Mouse (Mus musculus): ENCODE data around the gene Gfod1. TPM values are rescaled to one million over a fixed set of nuclear protein-coding genes. Genes with fewer than 3 reads are reported as not detected.

The Gfod1 gene
- total RNA-seq (2017): 8.6 and 10.1 TPM in 2 replicates

GRCm38 (mm10) chr13:43304018-43304431 lies at the start of gene Gfod1:
Gene Gfod1, minus strand, starts transcription at chr13:43304172.
- ATAC-seq (replicated peaks in 1 of 2; ENCODE audit: insufficient read depth in 1 of 2, low FRiP score in 2 of 2, low TSS enrichment in 1 of 2, low read depth in 1 of 2, poor library complexity in 2 of 2, severe bottlenecking in 2 of 2): peak; percentile 90 to 94

GRCm38 (mm10) chr13:43353356-43353755 lies 49.4 kb upstream of the Gfod1 start:
- ATAC-seq (replicated peaks in 1 of 2; ENCODE audit: insufficient read depth in 1 of 2, low FRiP score in 2 of 2, low TSS enrichment in 1 of 2, low read depth in 1 of 2, poor library complexity in 2 of 2, severe bottlenecking in 2 of 2): no peak

- no peak for ATAC-seq (replicated peaks in 1 of 2; ENCODE audit: insufficient read depth in 1 of 2, low FRiP score in 2 of 2, low TSS enrichment in 1 of 2, low read depth in 1 of 2, poor library complexity in 2 of 2, severe bottlenecking in 2 of 2)
Observed at GRCm38 (mm10) chr13:43350489-43351169, 46.7 kb upstream of the Gfod1 start.

DNA sequence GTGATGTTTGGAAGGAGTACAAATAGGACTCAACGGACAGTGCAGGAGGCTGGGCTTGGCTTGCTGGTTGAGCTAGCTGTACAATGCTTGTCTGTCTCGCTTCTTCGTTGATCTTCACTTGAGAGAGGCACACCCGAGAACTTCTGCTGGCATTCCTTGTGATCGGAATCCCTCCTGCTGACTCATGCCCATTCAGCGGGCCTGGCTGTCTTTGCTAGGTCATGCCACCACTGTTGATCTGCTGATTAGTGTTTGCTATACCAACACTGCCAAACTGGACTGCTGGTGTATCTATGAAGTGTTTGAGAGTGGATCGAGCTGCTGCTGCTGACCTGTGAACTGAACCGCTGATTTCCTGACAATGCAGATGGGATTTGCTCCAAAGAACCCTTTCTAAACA lies 45.4 kb upstream of the Gfod1 start:
- ATAC-seq (replicated peaks in 1 of 2; ENCODE audit: insufficient read depth in 1 of 2, low FRiP score in 2 of 2, low TSS enrichment in 1 of 2, low read depth in 1 of 2, poor library complexity in 2 of 2, severe bottlenecking in 2 of 2): no peak

- no peak for ATAC-seq (replicated peaks in 1 of 2; ENCODE audit: insufficient read depth in 1 of 2, low FRiP score in 2 of 2, low TSS enrichment in 1 of 2, low read depth in 1 of 2, poor library complexity in 2 of 2, severe bottlenecking in 2 of 2)
Observed at GRCm38 (mm10) chr13:43346825-43347224, 42.9 kb upstream of the Gfod1 start.

DNA sequence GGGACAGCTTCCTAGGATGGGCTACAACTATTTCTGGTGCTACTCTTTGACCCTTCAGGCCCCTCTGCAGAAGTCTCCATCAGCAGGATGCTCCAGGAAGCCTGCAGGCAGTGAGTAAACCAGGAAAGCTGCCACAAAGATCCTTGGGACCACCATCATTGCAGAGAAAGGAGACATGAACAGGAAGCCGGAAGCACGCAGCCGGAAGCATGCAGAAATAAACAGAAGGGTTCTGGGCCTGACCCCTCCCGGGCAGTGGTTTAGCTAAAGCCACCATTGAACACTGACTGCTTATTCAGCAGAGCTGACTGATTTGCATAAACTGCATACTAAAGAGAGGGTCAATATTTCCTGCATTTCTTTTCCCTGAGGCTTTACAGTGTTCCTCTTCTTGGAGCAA lies 34.7 kb upstream of the Gfod1 start:
- no peak for ATAC-seq (replicated peaks in 1 of 2; ENCODE audit: insufficient read depth in 1 of 2, low FRiP score in 2 of 2, low TSS enrichment in 1 of 2, low read depth in 1 of 2, poor library complexity in 2 of 2, severe bottlenecking in 2 of 2)

- no peak for ATAC-seq (replicated peaks in 1 of 2; ENCODE audit: insufficient read depth in 1 of 2, low FRiP score in 2 of 2, low TSS enrichment in 1 of 2, low read depth in 1 of 2, poor library complexity in 2 of 2, severe bottlenecking in 2 of 2)
Observed at GRCm38 (mm10) chr13:43338001-43338400, 34.0 kb upstream of the Gfod1 start.

GRCm38 (mm10) chr13:43336425-43337221 lies 32.7 kb upstream of the Gfod1 start:
- ATAC-seq (replicated peaks in 1 of 2; ENCODE audit: insufficient read depth in 1 of 2, low FRiP score in 2 of 2, low TSS enrichment in 1 of 2, low read depth in 1 of 2, poor library complexity in 2 of 2, severe bottlenecking in 2 of 2): 0 out of 4 replicates have a peak, but pooled peaks have one; percentile 7 to 29

- ATAC-seq (replicated peaks in 1 of 2; ENCODE audit: insufficient read depth in 1 of 2, low FRiP score in 2 of 2, low TSS enrichment in 1 of 2, low read depth in 1 of 2, poor library complexity in 2 of 2, severe bottlenecking in 2 of 2): no peak; a peak in 1 of 4 replicates
Observed at GRCm38 (mm10) chr13:43332591-43332990, 28.6 kb upstream of the Gfod1 start.

DNA sequence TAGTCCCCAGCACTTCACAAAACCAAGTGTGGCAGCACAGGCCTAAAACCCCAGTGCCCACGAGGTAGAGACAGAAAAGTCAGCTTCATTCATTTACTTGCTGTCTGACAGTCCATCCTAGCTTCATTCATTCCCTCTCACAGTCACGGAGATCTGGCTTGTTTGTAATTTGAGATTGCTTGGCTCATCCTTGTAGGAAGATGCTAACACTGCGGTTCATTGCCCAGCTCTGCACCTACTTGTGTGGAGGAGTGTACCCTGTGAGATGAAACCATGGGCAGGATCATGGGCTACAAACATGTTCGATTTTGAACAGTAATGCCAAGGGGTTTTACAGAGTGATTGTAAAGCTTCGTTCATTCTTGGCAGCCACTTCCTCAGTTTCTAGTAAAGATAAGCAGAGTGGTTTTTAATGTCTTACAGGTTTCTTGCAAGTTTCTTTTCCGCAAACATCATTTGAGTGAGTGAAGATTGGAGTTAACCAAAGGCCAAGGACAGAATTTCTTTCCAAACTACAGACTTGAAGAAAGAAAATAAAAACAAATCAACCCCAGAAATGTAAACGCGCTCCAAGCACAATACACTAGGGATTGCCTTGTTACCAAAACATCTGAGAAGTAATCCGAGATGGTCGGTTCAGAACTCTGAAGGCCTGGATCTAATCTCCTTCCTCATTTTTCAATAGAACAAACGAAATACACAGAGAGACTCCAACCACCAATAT lies 27.9 kb upstream of the Gfod1 start:
- no peak for ATAC-seq (replicated peaks in 1 of 2; ENCODE audit: insufficient read depth in 1 of 2, low FRiP score in 2 of 2, low TSS enrichment in 1 of 2, low read depth in 1 of 2, poor library complexity in 2 of 2, severe bottlenecking in 2 of 2)

GRCm38 (mm10) chr13:43325427-43325826 lies 21.5 kb upstream of the Gfod1 start:
- peak; percentile 42 to 64; a peak in 3 of 4 replicates for ATAC-seq (replicated peaks in 1 of 2; ENCODE audit: insufficient read depth in 1 of 2, low FRiP score in 2 of 2, low TSS enrichment in 1 of 2, low read depth in 1 of 2, poor library complexity in 2 of 2, severe bottlenecking in 2 of 2)

GRCm38 (mm10) chr13:43321492-43321891 lies 17.5 kb upstream of the Gfod1 start:
- ATAC-seq (replicated peaks in 1 of 2; ENCODE audit: insufficient read depth in 1 of 2, low FRiP score in 2 of 2, low TSS enrichment in 1 of 2, low read depth in 1 of 2, poor library complexity in 2 of 2, severe bottlenecking in 2 of 2): no peak

- no peak for ATAC-seq (replicated peaks in 1 of 2; ENCODE audit: insufficient read depth in 1 of 2, low FRiP score in 2 of 2, low TSS enrichment in 1 of 2, low read depth in 1 of 2, poor library complexity in 2 of 2, severe bottlenecking in 2 of 2)
Observed at GRCm38 (mm10) chr13:43319396-43319795, 15.4 kb upstream of the Gfod1 start.

DNA sequence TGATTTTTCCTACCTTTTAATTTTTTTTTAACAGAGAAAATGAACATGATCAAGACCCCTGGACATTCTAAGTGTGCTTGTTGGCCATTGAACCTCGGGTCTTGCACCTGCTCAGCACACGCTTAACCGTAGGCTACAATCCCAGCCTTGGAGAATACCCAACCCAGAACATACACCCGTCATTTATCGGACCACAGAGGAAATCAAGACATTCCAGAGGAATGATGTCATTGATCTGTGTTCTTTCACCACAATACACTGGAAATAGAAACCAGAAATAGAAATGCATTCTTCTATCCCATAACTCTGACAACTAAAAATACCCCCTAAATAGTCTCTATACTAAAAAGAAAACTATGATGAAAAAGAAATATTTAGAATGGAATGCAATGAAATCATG lies 13.4 kb upstream of the Gfod1 start:
- ATAC-seq (replicated peaks in 1 of 2; ENCODE audit: insufficient read depth in 1 of 2, low FRiP score in 2 of 2, low TSS enrichment in 1 of 2, low read depth in 1 of 2, poor library complexity in 2 of 2, severe bottlenecking in 2 of 2): no peak

- ATAC-seq (replicated peaks in 1 of 2; ENCODE audit: insufficient read depth in 1 of 2, low FRiP score in 2 of 2, low TSS enrichment in 1 of 2, low read depth in 1 of 2, poor library complexity in 2 of 2, severe bottlenecking in 2 of 2): no peak
Observed at GRCm38 (mm10) chr13:43305181-43305924, 1.4 kb upstream of the Gfod1 start.

GRCm38 (mm10) chr13:43304700-43305099 lies 728 bp upstream of the Gfod1 start:
- ATAC-seq (replicated peaks in 1 of 2; ENCODE audit: insufficient read depth in 1 of 2, low FRiP score in 2 of 2, low TSS enrichment in 1 of 2, low read depth in 1 of 2, poor library complexity in 2 of 2, severe bottlenecking in 2 of 2): no peak

DNA sequence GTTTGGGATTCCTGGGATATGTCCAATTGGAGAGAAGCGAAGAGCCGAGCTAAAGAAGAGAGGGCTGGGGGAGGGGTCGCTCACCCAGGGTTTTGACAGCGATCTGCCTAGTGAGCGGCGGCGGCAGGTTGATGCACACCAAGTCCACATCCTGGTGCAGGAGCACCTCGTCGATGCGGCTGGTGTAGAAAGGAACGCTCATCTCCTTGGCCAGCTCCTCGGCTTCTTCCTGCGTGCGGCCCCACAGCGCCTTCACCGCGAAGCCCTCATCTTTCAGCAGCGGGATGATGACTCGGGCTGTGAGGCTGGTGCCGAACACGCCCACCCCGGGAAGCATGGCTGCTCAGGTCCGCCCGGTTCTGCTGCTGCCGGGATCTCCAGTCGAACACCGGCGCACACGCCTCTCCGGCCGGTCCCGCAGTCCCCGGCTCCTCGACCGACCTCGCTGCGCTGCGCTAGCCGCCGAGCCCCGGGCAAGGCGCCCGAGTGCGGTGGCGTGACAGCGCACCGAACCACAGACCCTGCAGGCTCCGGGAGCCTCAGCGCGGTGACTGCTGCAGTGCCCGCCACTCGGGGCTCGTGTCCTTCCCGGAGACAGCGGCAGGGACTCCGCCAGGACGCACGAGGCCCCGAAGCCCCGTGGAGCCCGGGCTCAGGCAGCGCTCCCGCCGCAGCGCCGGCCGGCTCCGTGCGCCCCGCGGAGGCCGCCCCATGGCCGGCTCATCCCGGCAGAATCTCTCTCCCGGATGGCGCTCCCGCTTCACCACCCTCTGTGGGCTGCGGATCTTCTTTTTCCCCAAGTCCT lies 609 bp downstream of the Gfod1 start:
- peak; percentile 8 to 12; a peak in 1 of 4 replicates for ATAC-seq (replicated peaks in 1 of 2; ENCODE audit: insufficient read depth in 1 of 2, low FRiP score in 2 of 2, low TSS enrichment in 1 of 2, low read depth in 1 of 2, poor library complexity in 2 of 2, severe bottlenecking in 2 of 2)

Measured in hematopoietic stem cell, adult 5-6 weeks (primary cell).